Mouse (Mus musculus): Measurements from ENCODE around the gene Mecr. TPM values are rescaled to one million over a fixed set of nuclear protein-coding genes. Genes with fewer than 3 reads are reported as not detected.

Gene Mecr
- total and polyA plus RNA-seq, 3 experiments = 92.1 to 137 TPM; not detected in 1

- no peak for DNase-seq (ENCODE audit: low read depth, low spot score)
- H3K36me3 ChIP-seq (ENCODE audit: control insufficient read depth in 1 of 2, insufficient read depth in 2 of 2, low read length in 2 of 2) = no peaks in the 10 kb centered on the region
- H3K9me3 ChIP-seq (replicated peaks; ENCODE audit: insufficient read depth, low read length) = no peaks in the 10 kb centered on the region
- H3K27me3 ChIP-seq (ENCODE audit: control insufficient read depth in 1 of 2, insufficient read depth in 2 of 2, low read length in 2 of 2) = no peaks in the 10 kb centered on the region
- H3K27ac ChIP-seq (ENCODE audit: control insufficient read depth, low read depth, low read length) = no peak overlapping the region
- no peaks in the 10 kb centered on the region for H3K4me1 ChIP-seq (ENCODE audit: control insufficient read depth in 1 of 2, insufficient read depth in 2 of 2, low read length in 2 of 2)
- no peak for TF ChIP-seq CHD1 (IDR thresholded peaks at IDR 0.05; ENCODE audit: low read depth, low read length)
- TF ChIP-seq E2F4 (IDR thresholded peaks at IDR 0.05; ENCODE audit: borderline replicate concordance, low read depth, low read length) = no peak
- no peak for TF ChIP-seq EP300 (IDR thresholded peaks at IDR 0.05; ENCODE audit: low read depth in 1 of 2, low read length in 2 of 2)
- TF ChIP-seq POLR2AphosphoS5 (IDR thresholded peaks at IDR 0.05; ENCODE audit: borderline replicate concordance, low read depth, low read length) = no peak
- TF ChIP-seq CHD2 (IDR thresholded peaks at IDR 0.05; ENCODE audit: low read length) = no peak
- no peak for TF ChIP-seq MAFK (IDR thresholded peaks at IDR 0.05; ENCODE audit: borderline replicate concordance, low read depth, low read length)
- TF ChIP-seq UBTF (IDR thresholded peaks at IDR 0.05; ENCODE audit: borderline replicate concordance, insufficient read depth, low read depth, low read length) = no peak
- no peak for TF ChIP-seq RAD21 (IDR thresholded peaks at IDR 0.05; ENCODE audit: low read depth, low read length)
- TF ChIP-seq MAZ (IDR thresholded peaks at IDR 0.05; ENCODE audit: low read depth, low read length) = no peak
- TF ChIP-seq ELF1 (IDR thresholded peaks at IDR 0.05; ENCODE audit: low read depth, low read length) = no peak
- TF ChIP-seq KAT2A (conservative IDR thresholded peaks at IDR 0.05; ENCODE audit: low read depth, low read length) = no peak
- TF ChIP-seq POLR2AphosphoS2 (IDR thresholded peaks at IDR 0.05; ENCODE audit: low read length) = no peak
- TF ChIP-seq POLR2A (IDR thresholded peaks at IDR 0.05; ENCODE audit: control insufficient read depth in 1 of 2, insufficient read depth in 1 of 2, low read depth in 1 of 2, low read length in 2 of 2, poor library complexity in 1 of 2) = no peak
- no peak for TF ChIP-seq SIN3A (IDR thresholded peaks at IDR 0.05; ENCODE audit: low read length)
- TF ChIP-seq CTCF (IDR thresholded peaks at IDR 0.05 in 2 of 3, conservative IDR thresholded peaks at IDR 0.05 in 1 of 3; ENCODE audit: control insufficient read depth in 1 of 3, insufficient read depth in 1 of 3, low read depth in 2 of 3, low read length in 3 of 3, poor library complexity in 1 of 3, severe bottlenecking in 1 of 3) = no peak
- no peak for TF ChIP-seq GABPA (IDR thresholded peaks at IDR 0.05; ENCODE audit: low read depth, low read length)
- no peak for TF ChIP-seq RCOR1 (IDR thresholded peaks at IDR 0.05; ENCODE audit: low read depth, low read length)
- TF ChIP-seq USF1 (IDR thresholded peaks at IDR 0.05; ENCODE audit: low read depth, low read length) = no peak
- TF ChIP-seq MXI1 (IDR thresholded peaks at IDR 0.05; ENCODE audit: low read depth, low read length) = no peak
- no peak overlapping the region for H3K4me3 ChIP-seq (ENCODE audit: control insufficient read depth in 1 of 2, insufficient read depth in 1 of 2, low read depth in 2 of 2, low read length in 2 of 2)
- H3K9ac ChIP-seq (ENCODE audit: control insufficient read depth, low read depth, low read length, poor library complexity, severe bottlenecking) = no peak overlapping the region
- no peaks in the 10 kb centered on the region for H3K79me2 ChIP-seq (ENCODE audit: control insufficient read depth, insufficient read depth, low read length, poor library complexity)
Measured at GRCm38 (mm10) chr4:131797920-131798319, 45.4 kb upstream of the Mecr start.

DNA sequence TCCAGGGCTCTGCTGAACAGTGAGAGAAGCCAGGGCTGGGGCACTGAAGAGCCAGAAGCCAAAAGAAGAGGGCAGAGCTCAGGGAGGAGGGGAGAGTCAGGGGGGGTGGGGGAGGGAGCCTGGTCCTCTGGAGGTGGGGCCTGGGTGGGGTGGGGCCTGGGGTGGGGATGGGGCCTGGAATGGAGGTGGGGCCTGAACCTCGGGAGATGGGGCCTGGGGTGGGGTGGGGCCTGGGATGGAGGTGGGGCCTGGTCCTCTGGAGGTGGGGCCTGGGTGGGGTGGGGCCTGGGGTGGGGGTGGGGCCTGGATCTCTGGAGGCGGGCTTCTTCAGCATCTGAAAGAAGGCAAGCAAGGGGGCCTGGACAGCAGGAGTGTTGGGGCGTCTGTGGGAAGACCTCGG lies 44.3 kb upstream of the Mecr start:
- TF ChIP-seq ZKSCAN1 (IDR thresholded peaks at IDR 0.05; ENCODE audit: low read depth, low read length) (no peak), RCOR1 (IDR thresholded peaks at IDR 0.05; ENCODE audit: low read depth, low read length) (no peak), GABPA (IDR thresholded peaks at IDR 0.05; ENCODE audit: low read depth, low read length) (no peak), ETS1 (IDR thresholded peaks at IDR 0.05; ENCODE audit: low read depth, low read length) (no peak), EP300 (IDR thresholded peaks at IDR 0.05; ENCODE audit: low read depth in 1 of 2, low read length in 2 of 2) (no peak), TAL1 (IDR thresholded peaks at IDR 0.05; ENCODE audit: low read length) (no peak), RAD21 (IDR thresholded peaks at IDR 0.05; ENCODE audit: low read depth, low read length) (no peak), NRF1 (IDR thresholded peaks at IDR 0.05; ENCODE audit: insufficient read depth, low read depth, low read length, poor library complexity, severe bottlenecking) (no peak), E2F4 (IDR thresholded peaks at IDR 0.05; ENCODE audit: borderline replicate concordance, low read depth, low read length) (no peak)
- H3K79me2 ChIP-seq (ENCODE audit: control insufficient read depth, insufficient read depth, low read length, poor library complexity) = no peaks in the 10 kb centered on the region
- H3K4me3 ChIP-seq (ENCODE audit: control insufficient read depth in 1 of 2, insufficient read depth in 1 of 2, low read depth in 2 of 2, low read length in 2 of 2) = no peak overlapping the region
- no peaks in the 10 kb centered on the region for H3K9me3 ChIP-seq (replicated peaks; ENCODE audit: insufficient read depth, low read length)
- H3K4me1 ChIP-seq (ENCODE audit: control insufficient read depth in 1 of 2, insufficient read depth in 2 of 2, low read length in 2 of 2) = no peaks in the 10 kb centered on the region
- H3K27ac ChIP-seq (ENCODE audit: control insufficient read depth, low read depth, low read length) = no peak overlapping the region
- no peak for DNase-seq (ENCODE audit: low read depth, low spot score)
- H3K36me3 ChIP-seq (ENCODE audit: control insufficient read depth in 1 of 2, insufficient read depth in 2 of 2, low read length in 2 of 2) = no peaks in the 10 kb centered on the region
- no peaks in the 10 kb centered on the region for H3K27me3 ChIP-seq (ENCODE audit: control insufficient read depth in 1 of 2, insufficient read depth in 2 of 2, low read length in 2 of 2)
- no peak overlapping the region for H3K9ac ChIP-seq (ENCODE audit: control insufficient read depth, low read depth, low read length, poor library complexity, severe bottlenecking)

Data from MEL (cell line).